Mouse (Mus musculus) CH12.LX (cell line): Measurements from ENCODE around the gene Gm4981.

Source experiments
- CHD2 ChIP-seq: IDR thresholded peaks from 2 replicates; pipeline ENCODE4 v1.6.1; 2011; ENCODE audit warnings: low read length, improper control_type of control experiment
- CTCF ChIP-seq, 2 experiments: IDR thresholded peaks in 1 of 2; conservative IDR thresholded peaks in 1 of 2; 2 replicates each; pipeline ENCODE4 v1.5.1; 2011 to 2012; ENCODE audit warnings: low read depth in 2 of 2, low read length in 2 of 2, improper control_type of control experiment in 1 of 2, inconsistent platforms in 1 of 2, mild to moderate bottlenecking in 1 of 2, moderate library complexity in 1 of 2
- E2F4 ChIP-seq: IDR thresholded peaks from 2 replicates; pipeline ENCODE4 v1.6.1; 2011; ENCODE audit warnings: low read depth, low read length, improper control_type of control experiment; ENCODE audit not compliant: insufficient replicate concordance
- EP300 ChIP-seq: IDR thresholded peaks from 2 replicates; pipeline ENCODE4 v1.6.1; 2011; ENCODE audit warnings: low read length, improper control_type of control experiment
- HCFC1 ChIP-seq: IDR thresholded peaks from 2 replicates; pipeline ENCODE4 v1.6.1; 2012; ENCODE audit warnings: low read depth, mild to moderate bottlenecking, inconsistent platforms, low read length, improper control_type of control experiment
- IRF4 ChIP-seq: IDR thresholded peaks from 2 replicates; pipeline ENCODE4 v1.6.1; 2014; ENCODE audit warnings: low read depth, mild to moderate bottlenecking, inconsistent platforms, low read length, improper control_type of control experiment
- MAFK ChIP-seq: IDR thresholded peaks from 2 replicates; pipeline ENCODE4 v1.6.1; 2011; ENCODE audit warnings: low read length, improper control_type of control experiment; ENCODE audit not compliant: insufficient replicate concordance
- POLR2A ChIP-seq: IDR thresholded peaks from 2 replicates; pipeline ENCODE4 v1.6.1; 2011; ENCODE audit warnings: low read depth, mild to moderate bottlenecking, improper control_type of control experiment, low read length
- TBP ChIP-seq: conservative IDR thresholded peaks from 2 replicates; pipeline ENCODE4 v1.6.1; 2011; ENCODE audit warnings: low read depth, low read length, improper control_type of control experiment
- USF1 ChIP-seq: IDR thresholded peaks from 2 replicates; pipeline ENCODE4 v1.6.1; 2014; ENCODE audit warnings: low read depth, mild to moderate bottlenecking, inconsistent platforms, low read length, improper control_type of control experiment
- ZKSCAN1 ChIP-seq: IDR thresholded peaks from 2 replicates; pipeline ENCODE4 v1.6.1; 2012; ENCODE audit warnings: low read depth, inconsistent platforms, low read length, improper control_type of control experiment, borderline replicate concordance
- ZMIZ1 ChIP-seq: IDR thresholded peaks from 2 replicates; pipeline ENCODE4 v1.6.1; 2012; ENCODE audit warnings: low read depth, mild to moderate bottlenecking, inconsistent platforms, low read length, improper control_type of control experiment
- ZNF384 ChIP-seq: IDR thresholded peaks from 2 replicates; pipeline ENCODE4 v1.6.1; 2012; ENCODE audit warnings: low read depth, low read length, improper control_type of control experiment, inconsistent platforms

DNA sequence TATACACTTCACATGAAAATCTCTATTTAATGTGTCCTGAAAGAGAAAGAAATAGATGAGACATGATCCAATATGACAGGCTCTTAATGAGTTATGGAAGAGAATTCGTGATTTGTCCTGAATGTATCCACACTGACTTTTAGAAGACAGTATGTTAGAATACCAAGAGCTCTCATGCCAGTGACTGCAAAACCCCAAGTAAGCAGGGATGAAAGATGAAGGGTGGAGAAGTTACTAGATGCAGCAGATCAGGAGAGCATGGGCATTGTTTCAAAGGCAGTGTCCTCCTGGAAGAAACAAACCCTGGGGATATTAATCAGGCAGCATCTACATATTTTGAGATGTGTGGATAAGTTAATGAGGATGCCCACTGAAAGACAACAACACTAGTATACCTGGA, 26.0 kb downstream of the Gm4981 start:
- TF ChIP-seq EP300 (no peak), E2F4 (no peak), CTCF (conservative IDR thresholded peaks at IDR 0.05 in 1 of 2, IDR thresholded peaks at IDR 0.05 in 1 of 2; ENCODE audit: low read depth in 2 of 2, low read length in 2 of 2) (no peak), ZMIZ1 (no peak), MAFK (no peak), ZKSCAN1 (no peak), ZNF384 (no peak), USF1 (no peak), CHD2 (no peak), TBP (no peak), HCFC1 (no peak), POLR2A (no peak), IRF4 (no peak)
